Mouse (Mus musculus) midbrain, embryonic 12.5 days (tissue): Measurements from ENCODE around the gene Tfdp1. TPM values are rescaled to one million over a fixed set of nuclear protein-coding genes. Genes with fewer than 3 reads are reported as not detected.
A peak's percentile ranks its signal among the peaks of the same experiment; 100 is the strongest.

Source experiments
- ATAC-seq: fragments of 200-750 bp; cut with Nextera tagmentation; 2 replicates; pipeline ENCODE4 v1.8.0; 2017; ENCODE audit warnings: low read depth, moderate TSS enrichment, moderate library complexity; ENCODE audit not compliant: low FRiP score
- H3K27ac ChIP-seq: fragments of 300-500 bp; sonication (generic); replicated peaks from 2 replicates; pipeline ENCODE4 v1.5.1; 2016; ENCODE audit warnings: mild to moderate bottlenecking
- H3K27me3 ChIP-seq: fragments of 300-500 bp; sonication (generic); 2 replicates; pipeline ENCODE4 v1.6.1; 2016; ENCODE audit warnings: mild to moderate bottlenecking
- H3K36me3 ChIP-seq: fragments of 300-500 bp; sonication (generic); 2 replicates; pipeline ENCODE4 v1.6.1; 2016
- H3K4me1 ChIP-seq: fragments of 300-500 bp; sonication (generic); 2 replicates; pipeline ENCODE4 v1.6.1; 2016
- H3K4me2 ChIP-seq: fragments of 300-500 bp; sonication (generic); replicated peaks from 2 replicates; pipeline ENCODE4 v1.6.1; 2016; ENCODE audit warnings: mild to moderate bottlenecking, moderate library complexity
- H3K4me3 ChIP-seq: fragments of 300-500 bp; sonication (generic); 2 replicates; pipeline ENCODE4 v1.5.1; 2016; ENCODE audit warnings: mild to moderate bottlenecking
- H3K9ac ChIP-seq: fragments of 300-500 bp; sonication (generic); replicated peaks from 2 replicates; pipeline ENCODE4 v1.6.1; 2016; ENCODE audit warnings: mild to moderate bottlenecking, moderate library complexity
- H3K9me3 ChIP-seq: fragments of 300-500 bp; sonication (generic); 2 replicates; pipeline ENCODE4 v1.6.1; 2016; ENCODE audit warnings: mild to moderate bottlenecking
- WGBS: fragments of 180-500 bp; shearing (Covaris S2); methylation state at CpG from one replicate; pipeline ENCODE4 v1.1.7; 2016; 5-methylcytosine and 5-hydroxymethylcytosine counted together
- polyA plus RNA-seq: library from polyadenylated mRNA; unstranded; fragments of >200 nt; fragmentation: Nextera tagmentation; extraction: Ambion mirVana; gene quantifications from 2 replicates; pipeline ENCODE4 v1.2.1, GENCODE M21; 2016

Gene Tfdp1
- polyA plus RNA-seq = 173 and 178 TPM in 2 replicates

DNA sequence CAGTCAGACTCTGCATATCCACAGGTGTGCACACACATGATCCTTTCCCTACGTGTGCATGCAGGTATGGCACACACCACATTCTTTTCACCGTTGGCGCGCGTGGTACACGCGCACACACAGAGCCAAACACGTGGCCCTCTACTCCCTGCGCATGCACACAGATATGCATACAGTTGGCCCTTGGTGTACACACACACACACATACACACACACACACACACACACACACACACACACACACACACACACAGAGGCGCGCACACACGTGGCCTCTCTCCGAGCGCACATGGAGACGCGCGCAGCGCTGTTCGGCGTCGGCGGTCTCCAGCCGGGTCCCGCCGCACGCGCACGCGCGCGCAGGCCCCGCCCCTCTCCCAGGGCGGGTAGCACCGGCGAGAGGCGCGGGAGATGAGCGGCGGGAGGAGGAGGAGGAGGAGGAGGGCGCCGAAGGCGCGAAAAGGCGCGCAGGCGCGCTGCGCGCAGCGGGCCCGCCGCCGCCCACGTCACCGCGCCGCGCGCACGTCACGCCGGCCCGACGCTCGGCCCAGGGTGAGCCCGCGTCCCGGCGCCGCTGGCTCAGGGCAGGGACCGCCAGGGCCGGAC lies at the start of gene Tfdp1:
Gene Tfdp1, plus strand, starts transcription at position 497 of the 606 bp plus-strand sequence.
- Histone ChIP-seq H3K4me2 (peak within 1 kb of the TSS; percentile 87), H3K4me1 (peaks cover 21% of the 10 kb centered on the region), H3K9ac (peak within 1 kb of the TSS; percentile 87), H3K36me3 (peaks cover 31% of the 10 kb centered on the region), H3K4me3 (peak within 1 kb of the TSS; percentile 75), H3K27ac (peak within 1 kb of the TSS; percentile 60), H3K9me3 (no peaks in the 10 kb centered on the region), H3K27me3 (peaks cover 3% of the 10 kb centered on the region; the same call in 1 of the 2 replicates)
- ATAC-seq = peak; percentile 95
- 3% methylated on average over 26 of the region's 72 CpGs for WGBS

- peaks cover 14% of the 10 kb centered on the region for H3K4me1 ChIP-seq
- H3K27me3 ChIP-seq = no peaks in the 10 kb centered on the region
- no peak for ATAC-seq
- no peaks in the 10 kb centered on the region for H3K9me3 ChIP-seq
- no peak overlapping the region for H3K4me3 ChIP-seq
- no peak overlapping the region for H3K4me2 ChIP-seq
- peaks cover 51% of the 10 kb centered on the region for H3K36me3 ChIP-seq
- WGBS = 27% methylated on average over 9 of the region's 9 CpGs
- H3K27ac ChIP-seq = no peak overlapping the region
- H3K9ac ChIP-seq = no peak overlapping the region
Measured at GRCm38 (mm10) chr8:13292364-13292763, 46.2 kb upstream of the Tfdp1 start.

GRCm38 (mm10) chr8:13293677-13294470 lies 44.7 kb upstream of the Tfdp1 start:
- no peak overlapping the region for H3K9ac ChIP-seq
- peaks cover 61% of the 10 kb centered on the region for H3K36me3 ChIP-seq
- H3K4me2 ChIP-seq = no peak overlapping the region
- 94% methylated on average over 9 of the region's 9 CpGs for WGBS
- H3K27ac ChIP-seq = no peak overlapping the region
- peaks cover 10% of the 10 kb centered on the region for H3K4me1 ChIP-seq
- H3K27me3 ChIP-seq = no peaks in the 10 kb centered on the region
- no peaks in the 10 kb centered on the region for H3K9me3 ChIP-seq
- no peak for ATAC-seq
- no peak overlapping the region for H3K4me3 ChIP-seq

DNA sequence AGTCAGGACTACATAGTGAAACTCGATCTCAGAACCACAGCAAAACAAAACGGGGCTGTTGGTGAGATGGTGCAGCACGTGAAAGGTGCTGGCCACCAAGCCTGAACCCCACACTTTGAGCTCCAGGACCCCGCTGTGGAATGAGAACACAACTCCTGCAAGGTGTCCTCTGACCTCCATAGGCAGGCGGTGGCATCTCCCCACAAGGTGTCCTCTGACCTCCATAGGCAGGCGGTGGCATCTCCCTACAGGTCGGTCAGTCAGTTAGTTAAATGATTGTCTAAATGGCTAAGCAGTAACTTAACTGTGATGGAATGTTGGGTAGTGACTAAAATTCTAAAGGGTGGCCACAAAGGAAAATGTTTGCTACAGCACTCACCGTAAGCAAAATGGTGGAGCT lies 39.0 kb upstream of the Tfdp1 start:
- ATAC-seq = no peak
- peaks cover 86% of the 10 kb centered on the region for H3K36me3 ChIP-seq
- no peaks in the 10 kb centered on the region for H3K4me1 ChIP-seq
- no peak overlapping the region for H3K27ac ChIP-seq
- no peak overlapping the region for H3K4me2 ChIP-seq
- no peaks in the 10 kb centered on the region for H3K9me3 ChIP-seq
- H3K9ac ChIP-seq = no peak overlapping the region
- H3K27me3 ChIP-seq = no peaks in the 10 kb centered on the region
- H3K4me3 ChIP-seq = no peak overlapping the region
- WGBS = 97% methylated on average over 8 of the region's 8 CpGs

DNA sequence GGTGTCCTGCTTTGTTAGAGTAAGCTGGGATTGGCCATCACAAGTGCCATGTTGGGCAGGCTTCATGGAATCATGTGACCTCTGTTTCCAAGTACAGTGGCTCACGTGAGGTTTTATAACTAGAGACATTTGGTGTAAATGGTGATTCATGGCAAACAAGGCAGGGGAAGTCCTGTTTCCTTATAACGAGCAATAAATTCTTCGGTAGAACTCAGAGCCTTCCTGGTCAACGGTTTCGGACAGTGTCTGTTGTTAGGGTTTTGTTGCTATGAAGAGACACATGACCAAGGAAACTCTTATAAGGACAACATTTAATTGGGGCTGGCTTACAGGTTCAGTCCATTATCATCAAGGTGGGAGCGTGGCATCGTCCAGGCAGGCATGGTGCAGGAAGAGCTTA lies 37.5 kb upstream of the Tfdp1 start:
- no peak for ATAC-seq
- Histone ChIP-seq H3K27ac (no peak overlapping the region), H3K9ac (no peak overlapping the region), H3K4me2 (no peak overlapping the region), H3K9me3 (no peaks in the 10 kb centered on the region), H3K4me1 (no peaks in the 10 kb centered on the region), H3K36me3 (peaks cover 86% of the 10 kb centered on the region), H3K4me3 (no peak overlapping the region), H3K27me3 (no peaks in the 10 kb centered on the region)
- WGBS = 96% methylated on average over 7 of the region's 7 CpGs

- Histone ChIP-seq H3K27me3 (no peaks in the 10 kb centered on the region), H3K4me3 (no peak overlapping the region), H3K4me1 (no peaks in the 10 kb centered on the region), H3K4me2 (no peak overlapping the region), H3K9me3 (no peaks in the 10 kb centered on the region), H3K36me3 (peaks cover 73% of the 10 kb centered on the region), H3K27ac (no peak overlapping the region), H3K9ac (no peak overlapping the region)
- 96% methylated on average over 6 of the region's 6 CpGs for WGBS
- ATAC-seq = no peak
Measured at GRCm38 (mm10) chr8:13305459-13305858, 33.1 kb upstream of the Tfdp1 start.

DNA sequence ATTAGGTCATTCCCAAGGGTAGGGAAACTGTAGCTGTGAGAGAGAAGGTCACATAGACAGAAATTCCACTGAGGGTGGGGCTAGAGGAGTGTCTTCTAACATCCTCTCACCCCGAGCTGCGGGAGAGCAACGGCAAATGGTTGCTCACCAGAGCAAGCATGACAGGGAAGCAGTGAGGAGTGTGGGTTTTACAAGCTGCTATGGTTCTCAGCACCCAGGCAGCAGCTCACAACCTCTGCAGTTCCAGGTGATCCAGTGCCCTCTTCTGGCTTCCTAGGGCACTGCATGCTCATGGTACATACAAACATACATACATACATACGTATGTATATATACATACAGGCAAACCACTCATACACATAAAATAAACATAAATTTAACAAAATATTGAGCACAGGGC lies 32.7 kb upstream of the Tfdp1 start:
- no peak for ATAC-seq
- Histone ChIP-seq H3K4me2 (no peak overlapping the region), H3K9me3 (no peaks in the 10 kb centered on the region), H3K4me3 (no peak overlapping the region), H3K36me3 (peaks cover 73% of the 10 kb centered on the region), H3K9ac (no peak overlapping the region), H3K27ac (no peak overlapping the region), H3K27me3 (no peaks in the 10 kb centered on the region), H3K4me1 (no peaks in the 10 kb centered on the region)
- 99% methylated on average over 4 of the region's 4 CpGs for WGBS

GRCm38 (mm10) chr8:13306309-13306909 lies 32.1 kb upstream of the Tfdp1 start:
- Histone ChIP-seq H3K36me3 (peaks cover 73% of the 10 kb centered on the region), H3K4me3 (no peak overlapping the region), H3K4me2 (no peak overlapping the region), H3K9ac (no peak overlapping the region), H3K9me3 (no peaks in the 10 kb centered on the region), H3K27me3 (no peaks in the 10 kb centered on the region), H3K4me1 (no peaks in the 10 kb centered on the region), H3K27ac (no peak overlapping the region)
- ATAC-seq = no peak
- 87% methylated on average over 7 of the region's 7 CpGs for WGBS

DNA sequence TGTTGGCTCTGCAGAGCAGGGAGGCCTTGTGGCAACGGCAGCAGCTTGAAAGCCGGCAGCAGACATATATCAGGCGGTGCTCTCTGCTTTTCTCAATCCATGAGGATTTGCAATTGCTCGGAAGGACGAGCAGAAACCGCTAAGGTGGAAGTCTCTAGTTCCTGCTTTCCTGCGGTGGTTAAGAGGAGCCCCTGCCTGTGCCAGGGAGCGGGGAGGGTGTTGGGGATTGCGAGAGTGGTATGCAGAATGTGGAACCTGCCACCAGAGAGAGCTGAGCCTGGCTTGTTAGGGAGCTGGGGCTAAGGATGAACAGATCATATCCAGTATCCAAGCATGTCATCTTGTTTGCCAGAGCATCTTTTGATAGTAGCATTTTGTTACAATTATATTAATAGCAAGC lies 31.6 kb upstream of the Tfdp1 start:
- Histone ChIP-seq H3K27ac (no peak overlapping the region), H3K4me2 (no peak overlapping the region), H3K27me3 (no peaks in the 10 kb centered on the region), H3K9me3 (no peaks in the 10 kb centered on the region), H3K9ac (no peak overlapping the region), H3K4me3 (no peak overlapping the region), H3K4me1 (no peaks in the 10 kb centered on the region), H3K36me3 (peaks cover 68% of the 10 kb centered on the region)
- ATAC-seq = no peak
- 83% methylated on average over 9 of the region's 9 CpGs for WGBS

GRCm38 (mm10) chr8:13314922-13315321 lies 23.6 kb upstream of the Tfdp1 start:
- ATAC-seq = no peak

GRCm38 (mm10) chr8:13316671-13317070 lies 21.9 kb upstream of the Tfdp1 start:
- Histone ChIP-seq H3K9me3 (no peaks in the 10 kb centered on the region), H3K4me3 (no peak overlapping the region), H3K9ac (no peak overlapping the region), H3K27me3 (no peaks in the 10 kb centered on the region), H3K27ac (no peak overlapping the region), H3K4me2 (no peak overlapping the region), H3K4me1 (no peaks in the 10 kb centered on the region), H3K36me3 (peaks cover 69% of the 10 kb centered on the region)
- ATAC-seq = no peak
- 94% methylated on average over 10 of the region's 10 CpGs for WGBS

More at GRCm38 (mm10) chr8:13314922-13315321, 23.6 kb upstream of the Tfdp1 start:
- no peak overlapping the region for H3K27ac ChIP-seq
- H3K9me3 ChIP-seq = no peaks in the 10 kb centered on the region
- no peak overlapping the region for H3K9ac ChIP-seq
- H3K4me3 ChIP-seq = no peak overlapping the region
- no peak overlapping the region for H3K4me2 ChIP-seq
- no peaks in the 10 kb centered on the region for H3K27me3 ChIP-seq
- H3K36me3 ChIP-seq = peaks cover 69% of the 10 kb centered on the region
- 91% methylated on average over 3 of the region's 3 CpGs for WGBS
- no peaks in the 10 kb centered on the region for H3K4me1 ChIP-seq

GRCm38 (mm10) chr8:13326598-13326997 lies 12.0 kb upstream of the Tfdp1 start:
- no peak overlapping the region for H3K4me2 ChIP-seq
- H3K9ac ChIP-seq = no peak overlapping the region
- WGBS = 37% methylated on average over 5 of the region's 5 CpGs
- 0 out of 2 replicates have a peak, but pooled peaks cover 5% of the 10 kb centered on the region for H3K36me3 ChIP-seq
- H3K9me3 ChIP-seq = no peaks in the 10 kb centered on the region
- no peak for ATAC-seq
- no peak overlapping the region for H3K27ac ChIP-seq
- H3K27me3 ChIP-seq = peaks cover 6% of the 10 kb centered on the region; the same call in 1 of the 2 replicates
- H3K4me3 ChIP-seq = no peak overlapping the region
- no peaks in the 10 kb centered on the region for H3K4me1 ChIP-seq
